Mouse (Mus musculus): ENCODE measurements around the gene Ptpn22.
A peak's percentile ranks its signal among the peaks of the same experiment; 100 is the strongest.

Gene Ptpn22

DNA sequence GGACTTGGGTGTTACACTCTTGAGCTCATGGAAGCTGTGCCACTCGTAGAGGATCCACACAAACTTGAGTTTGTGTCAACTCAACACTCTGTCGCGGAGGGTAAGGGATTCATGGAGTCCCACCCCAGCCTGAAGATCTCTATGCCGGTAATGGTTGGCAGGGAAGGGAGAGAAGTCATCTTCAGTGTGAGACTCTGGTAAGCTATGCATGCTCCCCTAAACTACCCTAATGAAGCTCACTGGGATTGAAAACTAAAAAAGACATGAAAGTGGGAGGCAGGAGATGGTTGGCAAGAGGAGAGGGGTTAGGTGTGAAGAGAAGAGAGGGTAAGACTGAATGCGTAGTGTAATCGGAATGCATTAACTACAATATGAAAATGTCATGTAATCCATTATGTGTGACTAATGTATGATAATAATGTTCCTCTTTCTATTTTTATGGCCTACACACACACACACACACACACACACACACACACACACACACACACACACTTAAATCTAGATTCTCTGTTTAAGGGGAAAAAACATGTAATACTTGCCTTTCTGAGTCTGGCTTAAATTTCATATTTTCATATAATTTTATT is 1.5 kb upstream of the Ptpn22 start:
- no peak for DNase-seq (ENCODE audit: low spot score in 2 of 2)

DNA sequence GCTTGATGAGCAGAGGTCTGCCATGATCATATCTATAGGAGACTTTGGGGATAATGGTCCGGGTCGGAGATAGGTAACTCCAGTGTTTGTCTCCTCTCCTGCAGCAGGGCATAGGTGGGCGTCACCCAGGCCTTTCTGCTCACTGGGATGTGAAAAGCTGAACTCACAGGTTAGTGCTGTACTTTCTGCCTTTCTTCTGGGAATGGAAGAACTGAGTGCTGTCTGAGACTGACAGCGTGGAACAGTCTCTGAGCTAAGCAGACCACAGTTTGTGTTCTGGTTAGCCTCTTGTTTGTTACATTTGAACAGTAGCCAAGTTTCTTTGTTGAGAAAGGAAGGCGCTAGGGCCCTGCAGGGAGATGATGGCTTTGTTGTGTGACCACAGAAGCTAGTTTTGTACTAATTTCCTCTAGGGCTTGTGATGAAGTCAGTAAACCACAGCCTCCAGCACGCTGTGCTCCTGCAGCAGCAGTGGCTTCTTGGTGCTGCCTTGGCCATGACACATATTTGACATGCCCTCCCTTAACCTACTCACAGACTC is 326 bp downstream of the Ptpn22 start:
- no peak for DNase-seq (ENCODE audit: low spot score in 2 of 2)

DNA sequence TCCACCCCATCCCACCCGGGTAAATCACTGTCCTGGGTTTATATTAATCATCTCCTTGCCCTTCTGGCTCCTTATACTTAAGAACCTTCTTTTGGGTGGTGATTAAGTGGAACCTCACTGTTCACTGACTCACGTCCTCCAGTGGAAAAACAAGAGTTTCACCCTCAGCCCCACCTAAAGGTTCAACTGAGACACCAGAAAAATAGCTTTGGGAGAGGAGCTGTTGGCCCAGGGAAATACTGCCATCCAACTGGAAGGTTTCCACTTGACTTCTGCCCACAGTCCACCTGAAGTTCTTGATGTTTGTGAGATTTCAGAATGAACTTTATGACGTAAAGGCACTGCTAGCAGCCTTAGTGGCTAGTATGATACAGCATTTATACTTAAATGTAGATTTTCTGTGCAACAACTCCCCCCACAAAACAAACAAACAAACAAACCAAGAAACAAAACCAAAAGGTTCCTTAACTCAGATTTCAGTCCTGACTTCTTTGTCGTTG is 3.2 kb downstream of the Ptpn22 start:
- no peak for DNase-seq (ENCODE audit: low spot score in 2 of 2)

DNA sequence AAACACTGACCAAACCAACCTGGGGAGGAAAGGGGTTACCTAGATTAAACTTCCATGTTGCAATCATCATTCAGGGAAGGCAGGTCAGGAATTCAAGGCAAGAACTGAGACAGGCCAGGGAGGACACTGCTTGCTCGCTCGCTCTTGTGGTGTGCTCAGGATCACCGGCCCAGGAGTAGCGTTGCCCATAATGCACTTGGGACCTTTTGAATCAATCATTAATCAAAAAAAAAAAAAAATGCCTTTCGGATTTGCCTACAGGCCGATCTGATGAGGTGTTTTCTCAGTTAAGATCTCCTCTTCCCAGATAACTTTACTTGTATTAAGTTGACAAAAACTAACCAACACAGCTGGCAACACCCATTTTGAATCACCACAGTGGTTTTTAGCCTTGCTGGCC is 4.6 kb downstream of the Ptpn22 start:
- no peak for DNase-seq (ENCODE audit: low spot score in 2 of 2)

DNA sequence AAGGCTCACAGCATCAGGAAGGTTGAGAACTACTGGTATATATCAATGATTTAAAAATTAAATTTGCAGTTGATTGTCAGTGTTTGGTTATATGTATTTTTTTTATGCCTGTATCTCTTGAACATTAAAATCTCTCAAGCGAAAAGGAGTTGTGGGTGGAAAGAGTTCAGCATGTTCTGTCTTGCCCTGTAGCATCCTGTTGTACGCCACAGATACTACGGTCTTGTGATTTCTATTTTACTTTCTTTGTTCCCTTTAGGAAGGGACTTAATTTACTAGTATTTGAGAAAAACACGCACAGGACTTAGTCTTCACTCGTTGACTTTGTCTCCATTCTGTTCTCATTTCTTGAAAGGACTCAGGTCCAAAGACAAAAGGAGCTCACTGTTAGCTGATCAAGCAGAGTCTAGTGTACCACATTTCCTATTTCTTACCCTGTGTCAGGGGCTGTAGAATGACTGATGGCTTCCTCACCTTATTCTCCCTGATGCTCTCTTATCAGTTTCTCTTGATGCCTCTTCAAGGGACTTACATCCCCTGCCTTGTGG is 7.9 kb downstream of the Ptpn22 start:
- no peak for DNase-seq (ENCODE audit: low spot score in 2 of 2)

DNA sequence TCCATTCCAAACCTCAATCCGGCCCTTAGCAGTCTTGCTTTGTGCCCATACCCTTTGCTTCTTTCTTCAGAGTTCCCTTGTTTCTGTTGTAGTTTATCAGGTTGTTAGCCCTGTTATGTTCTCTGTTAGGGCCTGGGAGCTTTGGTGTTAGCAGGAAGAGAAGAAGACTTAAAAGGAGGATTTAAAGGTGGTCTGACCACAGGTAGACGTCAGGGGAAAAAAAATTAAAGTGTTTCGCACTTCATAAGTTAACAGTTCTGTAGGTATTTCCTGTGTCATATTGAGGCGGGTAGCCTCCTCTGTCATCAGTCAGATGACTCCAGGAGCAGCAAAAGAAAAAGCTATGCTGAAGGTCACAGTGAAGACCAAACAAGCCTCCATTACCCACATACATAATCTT is 8.4 kb downstream of the Ptpn22 start:
- DNase-seq (ENCODE audit: low spot score in 2 of 2), result no peak

DNA sequence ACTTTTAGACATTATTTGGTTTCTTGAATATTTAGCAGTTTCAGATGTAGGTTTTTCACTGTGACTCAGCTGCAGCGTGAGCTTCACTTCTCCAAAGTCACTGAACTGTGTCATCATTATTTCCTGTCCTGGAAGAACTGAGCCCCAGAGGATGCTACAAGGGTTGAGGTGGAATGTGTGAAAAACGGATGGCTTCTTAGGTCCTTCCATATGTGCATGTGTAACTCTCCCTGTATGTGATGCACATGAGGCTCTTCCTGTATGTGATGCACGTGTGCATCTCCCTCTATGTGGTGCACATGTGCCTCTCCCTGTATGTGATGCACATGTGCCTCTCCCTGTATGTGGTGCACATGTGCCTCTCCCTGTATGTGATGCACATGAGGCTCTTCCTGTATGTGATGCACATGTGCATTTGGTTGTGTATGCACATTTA is 13.1 kb downstream of the Ptpn22 start:
- no peak for DNase-seq (ENCODE audit: low spot score in 2 of 2)

DNA sequence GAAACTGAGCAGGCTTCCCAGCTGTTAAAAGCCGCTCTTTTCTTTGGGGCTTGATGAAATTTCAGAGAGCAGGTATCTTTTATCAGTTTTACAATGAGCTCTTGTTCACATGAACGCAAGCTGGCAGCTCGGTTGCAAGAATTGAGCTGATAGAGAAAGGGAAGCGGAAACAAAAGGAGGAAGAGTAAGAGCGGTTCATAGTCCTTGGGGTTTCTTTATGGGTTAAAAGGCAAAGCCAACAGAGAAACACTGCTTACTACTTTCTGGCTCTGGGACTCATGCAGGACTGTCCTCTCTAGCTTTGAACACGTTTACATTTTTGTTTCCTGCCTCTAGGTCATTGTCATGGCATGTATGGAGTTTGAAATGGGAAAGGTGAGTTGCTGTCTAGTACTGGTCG is 14.7 kb downstream of the Ptpn22 start:
- no peak for DNase-seq (ENCODE audit: low spot score in 2 of 2)

DNA sequence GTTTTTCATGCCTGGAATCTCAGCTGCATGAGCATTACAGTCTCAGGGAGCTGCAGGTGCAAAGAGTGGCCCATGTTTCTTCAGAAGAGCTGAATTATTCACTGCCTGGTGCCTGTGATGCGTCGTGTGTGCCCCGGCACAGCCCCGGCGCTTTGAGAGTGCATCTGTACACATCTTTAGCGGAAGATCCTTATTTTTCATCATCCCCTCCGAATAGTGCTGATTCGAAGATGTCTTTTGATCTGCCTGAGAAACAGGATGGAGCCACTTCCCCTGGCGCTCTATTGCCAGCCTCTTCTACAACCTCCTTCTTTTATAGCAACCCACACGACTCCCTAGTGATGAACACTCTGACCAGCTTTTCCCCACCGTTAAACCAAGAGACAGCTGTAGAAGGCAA is 26.4 kb downstream of the Ptpn22 start:
- DNase-seq (ENCODE audit: low spot score in 2 of 2), result no peak

DNA sequence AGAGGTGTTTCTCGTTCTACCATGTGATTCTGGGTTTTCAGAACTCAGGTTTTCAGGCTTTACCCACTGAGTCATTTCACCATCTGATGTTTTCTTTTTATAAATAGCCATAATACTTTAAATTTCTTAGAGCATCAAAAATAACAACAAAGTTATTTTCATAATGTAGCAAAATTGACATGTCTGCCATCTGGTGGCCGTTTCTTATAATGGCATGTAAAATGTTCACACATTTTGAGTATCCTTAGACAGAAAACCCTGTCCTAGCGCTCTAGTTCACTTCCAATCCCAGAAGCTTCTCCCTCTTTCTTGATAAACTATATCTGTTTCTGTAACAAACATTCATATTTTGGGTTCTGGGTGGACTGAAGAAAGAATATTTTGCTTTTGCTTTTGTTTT is 28.0 kb downstream of the Ptpn22 start:
- no peak for DNase-seq (ENCODE audit: low spot score in 2 of 2)

DNA sequence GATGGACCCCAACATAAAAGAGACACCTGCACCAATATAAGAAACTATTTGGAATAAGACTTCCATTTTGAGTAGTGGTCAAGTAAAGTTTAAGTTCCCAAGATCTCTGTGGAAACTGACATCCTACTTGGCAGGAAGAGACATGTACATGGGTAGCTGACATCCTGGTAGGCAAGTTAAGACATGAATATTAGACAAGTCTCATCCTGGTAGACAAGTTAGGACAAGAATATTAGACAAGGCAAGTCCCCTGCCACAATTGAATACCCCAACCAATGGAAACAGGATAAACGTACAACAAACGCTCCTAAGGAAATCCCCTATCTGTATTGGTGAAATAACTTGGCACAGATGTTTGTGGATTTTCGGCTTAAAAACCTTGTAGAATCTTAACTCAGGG is 33.8 kb downstream of the Ptpn22 start:
- no peak for DNase-seq (ENCODE audit: low spot score in 2 of 2)

DNA sequence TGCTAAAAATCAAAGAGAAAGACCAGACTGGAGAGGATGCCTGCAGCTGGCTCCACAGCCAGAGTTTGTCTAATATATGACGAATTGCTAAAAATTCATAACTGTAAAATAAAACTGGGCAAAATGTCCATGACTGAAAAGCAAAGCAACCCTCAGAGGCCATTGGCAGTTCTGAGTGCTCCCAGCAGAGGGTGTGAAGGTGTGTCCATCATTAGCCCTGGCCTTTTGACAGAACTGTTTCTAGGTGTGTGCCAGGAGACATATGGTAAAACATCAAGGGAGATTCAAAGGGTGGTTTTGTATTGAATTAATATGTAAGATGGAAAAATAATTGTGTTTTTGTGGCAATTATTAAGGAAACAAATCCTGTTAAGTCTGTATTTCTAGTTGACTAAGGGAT is 45.1 kb downstream of the Ptpn22 start:
- no peak for DNase-seq (ENCODE audit: low spot score in 2 of 2)

DNA sequence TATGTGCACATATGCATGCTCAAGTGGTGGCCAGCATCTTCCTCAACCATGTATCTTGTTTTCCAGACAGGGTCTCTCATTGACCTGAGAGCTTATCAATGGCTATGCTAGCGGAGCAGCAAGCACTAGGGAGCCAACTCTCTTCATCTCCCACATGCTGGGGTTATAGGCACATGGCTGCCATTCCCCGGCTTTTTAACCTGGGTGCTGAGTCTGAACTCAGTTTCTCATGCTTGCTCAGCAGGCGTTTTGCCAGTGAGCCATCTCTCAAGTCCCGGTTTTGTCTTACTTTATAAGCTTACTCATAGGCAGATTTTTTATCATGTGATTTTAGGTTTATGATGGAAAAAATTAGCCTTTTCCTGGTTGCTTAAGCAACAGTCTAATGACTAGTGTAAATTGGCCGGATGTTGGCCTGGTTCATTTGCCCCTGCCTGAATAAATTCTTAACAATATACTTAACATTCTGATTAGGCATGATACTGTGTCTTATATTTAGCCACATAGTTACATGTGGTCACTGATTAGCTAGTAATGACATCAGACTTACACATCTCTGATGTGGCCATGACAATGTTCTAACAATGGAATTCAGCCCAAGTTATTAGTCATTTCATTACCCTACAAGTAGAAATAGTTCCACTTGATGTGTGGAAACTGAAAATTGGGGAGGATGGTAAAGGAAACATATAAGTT is 47.9 kb downstream of the Ptpn22 start:
- DNase-seq (ENCODE audit: low spot score in 2 of 2), result no peak

DNA sequence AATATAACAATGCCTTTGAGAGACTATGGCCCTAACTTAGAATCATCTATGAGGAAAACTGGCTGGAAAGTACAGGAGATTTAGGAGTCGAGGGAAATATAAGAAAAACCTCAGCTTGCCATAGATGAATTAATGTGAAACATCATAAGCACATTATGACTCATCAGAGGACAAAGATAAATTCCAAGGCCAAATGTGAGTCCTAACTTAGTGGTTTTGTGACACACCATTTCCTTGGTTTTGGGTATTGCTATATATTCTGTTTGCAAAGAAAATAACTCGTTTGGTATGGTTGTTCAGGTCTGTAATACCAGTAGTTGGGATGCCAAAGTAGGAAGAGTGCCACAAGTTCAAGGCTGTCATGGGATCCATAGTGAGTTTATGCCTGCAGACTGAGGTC is 49.2 kb downstream of the Ptpn22 start:
- DNase-seq (ENCODE audit: low spot score in 2 of 2), result no peak

DNA sequence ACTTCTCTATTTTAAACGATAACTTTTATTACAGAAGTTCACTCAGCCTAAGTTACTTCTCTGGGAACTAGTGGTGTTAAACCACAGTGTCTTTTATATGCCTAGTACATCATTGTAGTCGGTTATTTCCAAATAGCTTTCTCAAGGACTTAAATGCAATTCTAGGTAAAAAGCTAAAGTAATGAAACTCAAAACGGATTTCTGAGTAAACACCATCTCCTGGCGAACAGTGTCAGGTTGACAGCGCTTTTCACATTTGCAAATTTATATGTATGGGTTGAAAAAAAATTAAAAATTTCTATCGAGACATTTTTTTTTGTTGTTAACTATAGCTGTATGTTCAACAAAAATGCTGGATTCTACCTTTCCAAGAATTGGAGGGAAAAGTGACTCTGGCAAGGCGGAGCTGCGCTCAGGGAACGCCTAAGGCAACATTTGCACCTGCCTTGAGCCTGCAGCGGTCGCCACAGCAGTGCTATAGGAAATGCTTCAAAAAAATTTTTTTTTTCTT is 53.9 kb downstream of the Ptpn22 start:
- DNase-seq (ENCODE audit: low spot score in 2 of 2), result no peak

DNA sequence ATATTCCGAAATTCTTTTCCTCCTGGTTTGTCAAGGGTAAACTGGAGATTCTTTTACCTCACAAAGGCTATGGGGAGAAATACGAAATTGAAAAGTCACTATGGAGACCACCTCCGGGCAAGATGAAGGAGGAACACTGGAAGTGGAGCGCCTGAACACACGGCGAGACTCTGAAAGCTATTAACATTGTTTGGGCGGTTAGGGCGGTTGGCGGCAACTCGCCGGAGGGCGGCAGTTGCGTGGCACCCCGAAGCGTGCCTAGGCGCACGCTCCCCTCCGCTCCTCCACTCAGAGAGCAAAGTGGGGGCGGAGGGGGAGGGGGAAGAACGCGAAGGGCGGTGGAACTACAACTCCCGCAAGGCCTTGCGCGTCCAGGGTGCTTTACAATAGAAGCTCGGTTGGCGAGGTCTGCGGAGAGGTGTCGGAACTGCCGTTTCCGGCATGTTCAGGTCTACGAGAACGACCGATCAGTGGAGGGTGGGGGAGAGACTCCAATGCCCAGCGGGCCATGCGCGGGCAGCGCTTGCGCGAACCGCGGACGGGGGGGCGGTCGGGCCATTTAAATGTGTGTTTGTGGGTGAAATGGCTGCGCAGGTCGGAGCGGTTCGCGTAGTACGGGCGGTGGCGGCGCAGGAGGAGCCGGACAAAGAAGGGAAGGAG is 54.5 kb downstream of the Ptpn22 start, which contains the start of gene Rsbn1:
Gene Rsbn1 (plus strand): TSS at position 111 of the 660 bp plus-strand sequence.
- peak; percentile 96 to 98 for DNase-seq (ENCODE audit: low spot score in 2 of 2)

DNA sequence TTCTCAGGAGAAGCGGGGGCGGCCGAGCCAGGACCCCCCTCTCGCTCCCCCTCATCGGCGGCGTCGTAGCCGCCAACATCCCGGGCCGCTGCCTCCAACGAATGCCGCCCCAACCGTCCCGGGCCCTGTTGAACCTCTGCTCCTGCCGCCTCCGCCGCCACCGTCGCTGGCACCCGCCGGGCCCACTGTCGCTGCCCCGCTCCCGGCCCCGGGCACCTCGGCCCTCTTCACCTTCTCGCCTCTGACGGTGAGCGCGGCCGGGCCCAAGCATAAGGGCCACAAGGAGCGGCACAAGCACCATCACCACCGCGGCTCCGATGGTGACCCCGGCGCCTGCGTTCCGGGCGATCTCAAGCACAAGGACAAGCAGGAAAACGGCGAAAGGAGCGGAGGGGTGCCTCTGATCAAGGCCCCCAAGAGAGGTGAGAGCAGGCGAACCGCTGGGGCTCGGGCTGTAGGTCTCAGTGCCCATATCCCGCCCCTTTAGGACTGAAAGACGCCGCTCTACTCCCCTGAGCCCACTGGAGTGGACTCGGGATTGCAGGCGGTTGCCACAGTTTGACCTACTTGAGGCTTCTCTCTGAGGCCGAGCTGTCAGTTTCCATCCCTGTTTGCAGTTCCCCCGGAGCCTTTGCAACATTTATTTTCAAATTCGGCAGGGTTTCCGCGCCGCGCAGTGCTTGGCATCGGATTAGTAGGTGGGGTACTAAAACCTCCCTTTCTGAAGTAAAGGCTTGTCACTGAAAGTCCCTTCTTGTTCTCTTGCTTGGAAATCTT is 55.3 kb downstream of the Ptpn22 start:
- peak in 1 of 2 experiments; percentile 44 for DNase-seq (ENCODE audit: low spot score in 2 of 2)

DNA sequence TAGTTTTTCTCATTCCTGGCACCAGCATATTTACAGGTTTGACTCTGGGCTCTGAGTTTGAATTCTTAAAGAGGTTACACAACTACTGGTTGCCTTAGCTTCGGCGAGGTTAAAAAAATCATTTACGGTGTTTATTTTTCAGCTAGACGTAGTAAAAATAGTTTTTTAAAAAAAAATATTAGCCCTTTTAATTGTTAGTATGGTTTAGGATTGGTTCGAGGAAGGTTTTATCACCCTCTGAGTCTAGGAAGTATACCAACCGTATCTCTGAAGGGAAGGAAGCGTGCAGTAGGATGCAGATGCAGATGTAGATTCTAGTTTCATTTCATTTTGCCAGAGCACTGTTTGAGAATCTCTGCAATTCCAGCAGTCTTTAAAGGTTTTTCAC is 55.9 kb downstream of the Ptpn22 start:
- DNase-seq (ENCODE audit: low spot score in 2 of 2), result no peak

DNA sequence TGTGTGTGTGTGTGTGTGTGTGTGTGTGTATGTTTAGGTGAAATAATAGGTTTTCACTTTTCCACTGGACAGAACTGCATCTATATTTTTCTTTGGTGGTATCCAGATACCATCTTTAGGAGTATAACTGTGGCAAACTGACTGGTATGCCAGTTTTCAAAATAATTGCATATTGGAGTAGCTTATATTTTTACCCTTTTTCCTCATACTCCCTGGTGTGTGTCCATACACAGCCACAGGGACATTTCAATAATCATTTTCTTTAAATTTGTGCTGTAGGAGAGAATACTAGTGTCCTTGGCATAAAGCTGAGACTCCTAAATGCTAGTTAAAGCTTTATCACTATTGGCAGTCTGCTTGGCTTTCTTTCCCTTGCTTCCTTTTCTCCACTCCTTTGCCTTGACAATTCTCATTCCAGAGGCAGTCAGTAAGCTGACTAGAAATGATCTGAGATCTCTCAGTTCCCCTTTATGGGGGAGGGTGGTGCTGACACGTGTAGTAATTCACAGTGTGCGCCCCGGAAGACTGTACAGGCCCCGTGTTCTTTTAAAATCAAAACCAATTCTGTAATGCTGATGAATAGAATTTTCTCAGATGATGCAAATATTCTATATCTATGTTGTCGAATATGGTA is 56.7 kb downstream of the Ptpn22 start:
- no peak for DNase-seq (ENCODE audit: low spot score in 2 of 2)

DNA sequence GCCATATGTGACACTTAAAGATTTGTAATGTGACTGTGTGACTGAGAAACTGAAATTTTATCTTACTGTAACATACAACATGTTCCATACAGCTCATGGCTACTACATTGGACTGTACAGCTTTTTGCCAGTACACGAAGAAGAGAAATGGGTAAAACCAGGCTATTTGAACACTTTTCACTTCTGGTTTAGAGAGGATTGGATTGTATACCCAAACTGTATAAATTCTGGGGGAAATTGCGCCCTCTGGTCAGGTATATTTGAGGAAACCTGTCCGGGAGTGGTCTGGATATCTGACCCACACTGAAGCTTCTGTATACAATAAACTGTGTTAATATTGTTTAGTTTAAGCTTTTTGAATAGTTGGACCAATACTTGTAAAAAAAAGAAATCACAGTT is 57.2 kb downstream of the Ptpn22 start:
- DNase-seq (ENCODE audit: low spot score in 2 of 2), result no peak

DNA sequence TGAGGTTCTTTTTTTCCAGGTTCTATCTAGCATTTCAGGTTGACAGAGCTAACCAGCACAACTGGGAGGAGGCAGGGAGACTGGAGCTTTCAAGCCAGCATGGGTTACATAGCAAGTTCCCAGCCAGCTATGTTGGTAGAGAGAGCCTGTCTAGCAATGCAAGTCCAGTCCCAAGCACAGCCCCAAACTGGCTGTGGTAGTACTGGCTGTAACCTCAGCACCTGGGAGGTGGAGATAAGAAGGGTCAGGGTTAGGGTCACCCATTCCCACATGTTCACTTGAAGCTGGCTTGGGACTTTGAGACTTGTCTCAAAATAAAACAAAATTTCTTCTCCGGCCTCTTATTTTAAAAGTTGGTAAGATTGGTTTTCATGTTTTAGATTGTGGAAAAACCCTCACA is 60.5 kb downstream of the Ptpn22 start:
- no peak for DNase-seq (ENCODE audit: low spot score in 2 of 2)
